ENCODE assay signal across 8 mouse cellular contexts in genomic region chr12:116280653-116281364, GRCm38 (mm10). TPM values are rescaled to one million over a fixed set of nuclear protein-coding genes. Genes with fewer than 3 reads are reported as not detected.
DNase-seq lines count a peak whose midpoint lies in the region; ATAC-seq and TF ChIP-seq lines count a peak whose summit lies in the region.

Gene Esyt2, plus strand, starts transcription at chr12:116281196.

- ATAC-seq in forebrain, embryonic 15.5 days (replicated peaks): peak; percentile 99
- ATAC-seq in neutrophil, adult 5-6 weeks (ENCODE audit: extremely low read depth, insufficient number of reproducible peaks, low FRiP score, poor library complexity, severe bottlenecking): peak; percentile 92

- peak within 1 kb of the TSS; percentile 93 for H3K9ac ChIP-seq in ES-E14 (ENCODE audit: insufficient read depth, low read depth, low read length, poor library complexity, severe bottlenecking)
- peak within 1 kb of the TSS; percentile 96 for H3K9ac ChIP-seq in forebrain, embryonic 15.5 days (replicated peaks)

- H3K4me3 ChIP-seq in ES-E14 (ENCODE audit: insufficient read depth in 1 of 2, low read depth in 1 of 2, low read length in 2 of 2, poor library complexity in 1 of 2, severe bottlenecking in 1 of 2): peak within 1 kb of the TSS; percentile 75 to 99
- peak within 1 kb of the TSS; percentile 100 for H3K4me3 ChIP-seq in forebrain, embryonic 15.5 days
- H3K4me3 ChIP-seq in lung, adult 2 months (replicated peaks; ENCODE audit: extremely low read depth, low read depth, low read length): peak within 1 kb of the TSS; percentile 75

- H3K9me3 ChIP-seq in ES-E14 (ENCODE audit: control insufficient read depth, insufficient read depth, low read depth, low read length): no peaks in the 10 kb centered on the region
- H3K9me3 ChIP-seq in forebrain, embryonic 15.5 days: no peaks in the 10 kb centered on the region

- intact Hi-C loops in heart, postnatal 25 days (cut with DNase I): loop anchor here (1.0 to 5.0 kb wide), 3 partner anchors 18 to 121 kb away; partner anchors contain the start of gene Wdr60

- peak within 1 kb of the TSS; percentile 90 for H3K27ac ChIP-seq in ES-E14 (ENCODE audit: insufficient read depth, low read depth, low read length, poor library complexity, severe bottlenecking)
- H3K27ac ChIP-seq in forebrain, embryonic 15.5 days (replicated peaks): peak within 1 kb of the TSS; percentile 97

- whole genome bisulfite sequencing in forebrain, embryonic 15.5 days: under 1% methylated on average over 67 of the region's 68 CpGs
- WGBS in lung, adult 2 months: under 1% methylated on average over 67 of the region's 68 CpGs

- peak; percentile 99 for DNase-seq in ES-E14 (ENCODE audit: low read depth, low spot score)
- DNase-seq in cerebellum, adult 11-12 months: peak; percentile 99
- DNase-seq in heart, postnatal 25 days (ENCODE audit: low spot score): peak; percentile 100
- DNase-seq in layer of hippocampus, adult 18-20 months (ENCODE audit: low spot score in 2 of 2): peak; percentile 100
- DNase-seq in lung, adult 2 months: peak; percentile 100
- DNase-seq in thymus, adult 18-20 months: peak; percentile 99 to 100

- H3K4me2 ChIP-seq in forebrain, embryonic 15.5 days (replicated peaks): peak within 1 kb of the TSS; percentile 87

- H3K27me3 ChIP-seq in forebrain, embryonic 15.5 days: no peaks in the 10 kb centered on the region

- no peaks in the 10 kb centered on the region; a peak in 1 of 4 replicates for H3K4me1 ChIP-seq in ES-E14 (ENCODE audit: control insufficient read depth in 2 of 2, insufficient read depth in 2 of 2, low read length in 2 of 2, poor library complexity in 1 of 2)
- peaks cover 18% of the 10 kb centered on the region for H3K4me1 ChIP-seq in forebrain, embryonic 15.5 days
- no peaks in the 10 kb centered on the region; the same call in 1 of the 2 replicates for H3K4me1 ChIP-seq in lung, adult 2 months (ENCODE audit: control insufficient read depth, insufficient read depth, low read length)

- TF ChIP-seq POLR2A in lung, adult 2 months (IDR thresholded peaks at IDR 0.05; ENCODE audit: borderline replicate concordance, extremely low read depth, low read depth, low read length): peak; percentile 94

- in situ Hi-C loops in ES-E14 (cut with MboI; ENCODE audit: low sequenced_read_pairs in 2 of 2, unreplicated experiment in 2 of 2): no loop called here

- TF ChIP-seq CTCF in lung, adult 2 months (IDR thresholded peaks at IDR 0.05; ENCODE audit: insufficient read depth, low read length): no peak

- no peaks in the 10 kb centered on the region for H3K36me3 ChIP-seq in ES-E14 (ENCODE audit: control insufficient read depth, insufficient read depth, low read length, poor library complexity, severe bottlenecking)
- no peaks in the 10 kb centered on the region for H3K36me3 ChIP-seq in forebrain, embryonic 15.5 days

TF ChIP-seq in ES-E14, 5 proteins besides CTCF, POLR2A, EP300 and RAD21:
- TF ChIP-seq HCFC1 (IDR thresholded peaks at IDR 0.05; ENCODE audit: borderline replicate concordance, insufficient read depth, low read length): peak; percentile 84
- TF ChIP-seq CHD2 (IDR thresholded peaks at IDR 0.05; ENCODE audit: low read depth, low read length): peak; percentile 48; the same call in 1 of the 2 replicates
- TF ChIP-seq MAFK (IDR thresholded peaks at IDR 0.05; ENCODE audit: insufficient read depth, low read depth, low read length): no peak
- TF ChIP-seq ZC3H11A (IDR thresholded peaks at IDR 0.05; ENCODE audit: borderline replicate concordance, low read depth, low read length): peak; percentile 55; the same call in 1 of the 2 replicates

RNA-seq across cellular contexts. Expression of gene Esyt2, which starts in this region (rescaled TPM):
- 44.2 and 50.4 TPM in 2 replicates for total RNA-seq in ES-E14 (2012; rRNA removed)
- polyA plus RNA-seq in forebrain, embryonic 15.5 days (2015; fragmentation: Nextera tagmentation; extraction: Ambion mirVana): 12.6 and 13.0 TPM in 2 replicates
- 10 to 100 TPM; 25.3 to 30.4 TPM for total RNA-seq in heart, postnatal 25 days (2021)
- total RNA-seq in layer of hippocampus, adult 18-20 months (2021): 10 to 100 TPM; 64.9 to 69.9 TPM
- 13.9 and 15.0 TPM in 2 replicates for polyA plus RNA-seq in lung, adult 2 months (2012; rRNA removed)
- total RNA-seq in neutrophil, adult 5-6 weeks (2017): 101 and 115 TPM in 2 replicates

Comparison
In these comparisons a context has a peak if more than half of its experiments do, and no peak if none do; other contexts are left out.
1. Peak in every context shown above with its lines: DNase-seq, ATAC-seq, H3K4me3 ChIP-seq and H3K27ac ChIP-seq.